Mouse (Mus musculus) left cerebral cortex, adult 8-10 months (tissue): Measurements from ENCODE around the gene T. TPM values are rescaled to one million over a fixed set of nuclear protein-coding genes. Genes with fewer than 3 reads are reported as not detected.

Source experiments
- total RNA-seq, 4 experiments: library from RNA; stranded (reverse); gene quantifications; 2 replicates each; pipeline ENCODE4 v1.2.4; 2022

The T gene
- total RNA-seq, 4 experiments from 2014 or later, result not detected

Other genes starting within 250 kb of the T start
- under 1 TPM; 0.56 to 0.91 (median 0.76) TPM for gene Ccr6, start 198.4 kb upstream of the T start, total RNA-seq
- gene Mpc1, start 151.5 kb upstream of the T start, total RNA-seq, result 100 to 1,000 TPM; 161 to 190 (median 175) TPM
- gene Sft2d1, start 123.3 kb upstream of the T start, total RNA-seq, result 10 to 100 TPM; 56.4 to 58.4 (median 57.0) TPM
- gene Prr18, start 97.0 kb upstream of the T start, total RNA-seq, result 10 to 100 TPM; 26.4 to 28.5 (median 27.1) TPM
- 1 to 10 TPM in 2 of 4 experiments, under 1 TPM in 2; 0.44 to 1.3 (median 0.87) TPM for gene T2, start 78.4 kb upstream of the T start, total RNA-seq
- 100 to 1,000 TPM; 174 to 238 (median 211) TPM for gene Pde10a, start 90.9 kb downstream of the T start, total RNA-seq
- gene Gm17087, start 132.5 kb downstream of the T start, total RNA-seq, result not detected